9 mouse cellular contexts compared by ENCODE assay signal in the genomic region with DNA sequence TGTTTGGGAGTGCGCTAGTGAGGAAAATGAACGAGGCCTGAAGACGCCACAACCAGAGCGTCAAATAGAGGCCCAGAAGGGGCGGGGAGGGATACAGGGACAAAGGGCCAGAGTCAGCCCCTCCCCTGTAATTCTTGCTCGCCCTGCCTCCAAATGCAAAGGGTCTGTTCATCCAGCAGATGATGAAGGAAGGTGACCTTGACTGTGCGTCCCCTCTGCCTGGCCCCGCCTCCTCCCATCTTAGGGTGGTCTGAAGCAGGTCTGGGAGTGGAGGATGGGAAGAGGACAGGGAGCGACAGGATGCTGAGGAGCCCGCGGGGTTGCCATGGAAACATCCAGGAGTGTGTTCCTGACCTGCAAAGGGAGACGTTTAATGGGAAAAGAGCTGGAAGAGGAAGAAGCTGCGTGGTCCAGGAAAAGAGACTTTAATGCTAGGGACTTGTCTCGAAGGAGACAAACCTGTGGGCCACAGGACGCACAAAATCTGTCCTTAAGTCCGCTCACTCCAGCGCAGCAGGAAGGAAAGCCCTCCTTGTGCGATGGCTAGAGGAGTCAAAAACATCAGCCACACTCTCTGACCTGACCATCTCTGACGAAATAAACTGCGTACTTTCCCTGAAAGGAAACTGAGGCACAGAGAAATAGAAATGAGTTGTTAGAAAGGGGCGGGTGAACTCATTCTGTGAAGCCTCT. TPM values are rescaled to one million over a fixed set of nuclear protein-coding genes. Genes with fewer than 3 reads are reported as not detected.
DNase-seq lines count a peak whose midpoint lies in the region; ATAC-seq and TF ChIP-seq lines count a peak whose summit lies in the region.
"Had no signal": no experiment of that assay in that cellular context is flagged by ENCODE, and none has a peak within 500 bp of the region (broad histone marks: within the 10 kb centered on the region; RNA-seq: fewer than 3 reads in every experiment).

No protein-coding gene starts in this region.

- TF ChIP-seq CTCF in gastrocnemius, adult 2 months (IDR thresholded peaks at IDR 0.05) = no peak

- H3K27me3 ChIP-seq in hindbrain, embryonic 12.5 days = peaks cover 15% of the 10 kb centered on the region
- no peaks in the 10 kb centered on the region for H3K27me3 ChIP-seq in midbrain, embryonic 12.5 days

- H3K9ac ChIP-seq in hindbrain, embryonic 12.5 days = peak overlapping the region; percentile 59
- H3K9ac ChIP-seq in midbrain, embryonic 12.5 days (replicated peaks) = peak overlapping the region; percentile 62

- H3K27ac ChIP-seq in hindbrain, embryonic 12.5 days = peak overlapping the region; percentile 92
- peak overlapping the region; percentile 92 for H3K27ac ChIP-seq in midbrain, embryonic 12.5 days (replicated peaks)
- no peak overlapping the region for H3K27ac ChIP-seq in gastrocnemius, adult 2 months

- H3K9me3 ChIP-seq in hindbrain, embryonic 12.5 days (replicated peaks) = no peaks in the 10 kb centered on the region
- H3K9me3 ChIP-seq in midbrain, embryonic 12.5 days = no peaks in the 10 kb centered on the region

- peak overlapping the region; percentile 34 for H3K4me3 ChIP-seq in hindbrain, embryonic 12.5 days
- peak overlapping the region; percentile 38 for H3K4me3 ChIP-seq in midbrain, embryonic 12.5 days
- no peak overlapping the region for H3K4me3 ChIP-seq in gastrocnemius, adult 2 months

- H3K4me2 ChIP-seq in hindbrain, embryonic 12.5 days (replicated peaks) = peak overlapping the region; percentile 53
- H3K4me2 ChIP-seq in midbrain, embryonic 12.5 days (replicated peaks) = peak overlapping the region; percentile 50

- H3K4me1 ChIP-seq in hindbrain, embryonic 12.5 days = peaks cover 30% of the 10 kb centered on the region
- H3K4me1 ChIP-seq in midbrain, embryonic 12.5 days = peaks cover 28% of the 10 kb centered on the region

- no peak for DNase-seq in cerebellum, adult 8-10 months
- DNase-seq in brain, adult 2 months (ENCODE audit: low read depth, low spot score) = peak; percentile 85
- no peak for DNase-seq in yolk sac, embryonic 10.5 days (ENCODE audit: low spot score)
- DNase-seq in adrenal gland, adult 18-20 months (ENCODE audit: low spot score in 2 of 2) = no peak
- DNase-seq in gastrocnemius, adult 2 months = no peak

- intact Hi-C loops in gastrocnemius, adult 2 months (cut with DNase I) = no loop called here

- 3% methylated on average over 20 of the region's 21 CpGs for WGBS in hindbrain, embryonic 12.5 days
- whole genome bisulfite sequencing in midbrain, embryonic 12.5 days = 2% methylated on average over 21 of the region's 21 CpGs

- no peaks in the 10 kb centered on the region for H3K36me3 ChIP-seq in hindbrain, embryonic 12.5 days
- no peaks in the 10 kb centered on the region for H3K36me3 ChIP-seq in midbrain, embryonic 12.5 days

- ATAC-seq in cerebellum, adult (ENCODE audit: insufficient number of reproducible peaks, low FRiP score, low TSS enrichment) = 0 out of 2 replicates have a peak, but pooled peaks have one; percentile 45
- peak; percentile 91 for ATAC-seq in hindbrain, embryonic 12.5 days (ENCODE audit: low FRiP score)
- peak; percentile 87 for ATAC-seq in midbrain, embryonic 12.5 days (ENCODE audit: low FRiP score, low read depth)

RNA-seq across cellular contexts. Expression of a gene that starts 0.6 kb away (rescaled TPM):
- 14.4 and 15.0 TPM in 2 replicates for polyA plus RNA-seq in hindbrain, embryonic 12.5 days (2016; fragmentation: Nextera tagmentation; extraction: Ambion mirVana)
- 12.5 and 16.1 TPM in 2 replicates for polyA plus RNA-seq in midbrain, embryonic 12.5 days (2016; fragmentation: Nextera tagmentation; extraction: Ambion mirVana)
- total RNA-seq in adrenal gland, adult 18-20 months (2021) = 1 to 10 TPM; 5.8 to 6.7 TPM
- total RNA-seq in gastrocnemius, adult 2 months (2021) = not detected
- total RNA-seq: common myeloid progenitor, adult 5-6 weeks had no signal

RNA-seq across cellular contexts. Expression of a gene that starts 22.1 kb away (rescaled TPM):
- polyA plus RNA-seq in hindbrain, embryonic 12.5 days (2016; fragmentation: Nextera tagmentation; extraction: Ambion mirVana) = 19.5 and 19.6 TPM in 2 replicates
- polyA plus RNA-seq in midbrain, embryonic 12.5 days (2016; fragmentation: Nextera tagmentation; extraction: Ambion mirVana) = 15.6 and 18.7 TPM in 2 replicates
- total RNA-seq in adrenal gland, adult 18-20 months (2021) = 1 to 10 TPM; 3.5 to 7.3 TPM
- under 1 TPM; 0.53 to 0.79 TPM for total RNA-seq in gastrocnemius, adult 2 months (2021)

RNA-seq across cellular contexts. Expression of a gene that starts 32.0 kb away (rescaled TPM):
- 3.0 and 3.5 TPM in 2 replicates for polyA plus RNA-seq in hindbrain, embryonic 12.5 days (2016; fragmentation: Nextera tagmentation; extraction: Ambion mirVana)
- polyA plus RNA-seq in midbrain, embryonic 12.5 days (2016; fragmentation: Nextera tagmentation; extraction: Ambion mirVana) = 2.1 and 2.5 TPM in 2 replicates
- total RNA-seq in adrenal gland, adult 18-20 months (2021) = 10 to 100 TPM in 1 of 2 experiments, 1 to 10 TPM in 1; 4.9 to 12.4 TPM
- 1 to 10 TPM; 1.2 to 1.4 TPM for total RNA-seq in gastrocnemius, adult 2 months (2021)
- total RNA-seq: common myeloid progenitor, adult 5-6 weeks had no signal

RNA-seq across cellular contexts. Expression of a gene that starts 39.0 kb away (rescaled TPM):
- polyA plus RNA-seq in hindbrain, embryonic 12.5 days (2016; fragmentation: Nextera tagmentation; extraction: Ambion mirVana) = 50.7 and 54.5 TPM in 2 replicates
- 51.3 and 53.3 TPM in 2 replicates for polyA plus RNA-seq in midbrain, embryonic 12.5 days (2016; fragmentation: Nextera tagmentation; extraction: Ambion mirVana)
- 1 to 10 TPM; 6.8 to 7.8 TPM for total RNA-seq in adrenal gland, adult 18-20 months (2021)
- total RNA-seq in gastrocnemius, adult 2 months (2021) = 1 to 10 TPM; 1.1 to 1.8 TPM

RNA-seq across cellular contexts. Expression of a gene that starts 39.6 kb away (rescaled TPM):
- 2.0 and 3.6 TPM in 2 replicates for polyA plus RNA-seq in hindbrain, embryonic 12.5 days (2016; fragmentation: Nextera tagmentation; extraction: Ambion mirVana)
- polyA plus RNA-seq in midbrain, embryonic 12.5 days (2016; fragmentation: Nextera tagmentation; extraction: Ambion mirVana) = 0.54 and 1.1 TPM in 2 replicates
- total RNA-seq in adrenal gland, adult 18-20 months (2021) = under 1 TPM; 0.36 to 0.74 TPM
- total RNA-seq in gastrocnemius, adult 2 months (2021) = not detected
- total RNA-seq: common myeloid progenitor, adult 5-6 weeks had no signal

Comparison
In these comparisons a context has a peak if more than half of its experiments do, and no peak if none do; other contexts are left out.
1. RNA of a gene that starts 0.6 kb away (total RNA-seq): 5.8 to 6.7 TPM in adrenal gland, adult 18-20 months; not detected in gastrocnemius, adult 2 months; every median in the first group is over 4 times any median in the second.
2. Peak in every context shown above with its lines, with median percentiles within 50 percentile points of each other: ATAC-seq.